In genomic region chr2:114099816-114100215, GRCm38 (mm10) we compare ENCODE assay signal across 30 mouse cellular contexts. TPM values are rescaled to one million over a fixed set of nuclear protein-coding genes. Genes with fewer than 3 reads are reported as not detected.
DNase-seq lines count a peak whose midpoint lies in the region; ATAC-seq and TF ChIP-seq lines count a peak whose summit lies in the region.
"Had no signal": no experiment of that assay in that cellular context is flagged by ENCODE, and none has a peak within 500 bp of the region (broad histone marks: within the 10 kb centered on the region; RNA-seq: fewer than 3 reads in every experiment).

No protein-coding gene starts in this region.

- no peak for TF ChIP-seq CTCF in kidney, adult 2 months (conservative IDR thresholded peaks at IDR 0.05; ENCODE audit: insufficient read depth, insufficient read length, low read depth, low read length)
- TF ChIP-seq CTCF in liver, adult 2 months (IDR thresholded peaks at IDR 0.05; ENCODE audit: low read depth, low read length) = no peak

- WGBS in heart, embryonic 16.5 days = 78% methylated on average over 3 of the region's 3 CpGs
- WGBS in kidney, adult 2 months = 94% methylated on average over 3 of the region's 3 CpGs
- 93% methylated on average over 3 of the region's 3 CpGs for WGBS in kidney, embryonic 16.5 days
- 26% methylated on average over 3 of the region's 3 CpGs for WGBS in liver, adult 2 months

- TF ChIP-seq POLR2A in kidney, adult 2 months (IDR thresholded peaks at IDR 0.05; ENCODE audit: low read depth, low read length) = no peak
- TF ChIP-seq POLR2A in liver, adult 2 months (IDR thresholded peaks at IDR 0.05; ENCODE audit: extremely low read depth, insufficient read depth, low read length) = no peak

- peaks cover 22% of the 10 kb centered on the region for H3K36me3 ChIP-seq in heart, embryonic 16.5 days (ENCODE audit: control insufficient read depth, insufficient read depth)
- peaks cover 9% of the 10 kb centered on the region for H3K36me3 ChIP-seq in kidney, adult 2 months (ENCODE audit: control insufficient read depth, insufficient read depth, low read length)
- H3K36me3 ChIP-seq in kidney, embryonic 16.5 days (ENCODE audit: insufficient read depth, low read length) = peaks cover 35% of the 10 kb centered on the region
- peaks cover 10% of the 10 kb centered on the region for H3K36me3 ChIP-seq in liver, adult 2 months (ENCODE audit: control insufficient read depth, insufficient read depth, low read length)

- no peak overlapping the region for H3K4me3 ChIP-seq in heart, embryonic 16.5 days (ENCODE audit: low read length)
- no peak overlapping the region for H3K4me3 ChIP-seq in kidney, adult 2 months (ENCODE audit: insufficient read depth, low read depth, low read length)
- no peak overlapping the region for H3K4me3 ChIP-seq in kidney, embryonic 16.5 days (ENCODE audit: low read length)
- H3K4me3 ChIP-seq in liver, adult 2 months (ENCODE audit: insufficient read depth, low read depth, low read length) = no peak overlapping the region
- H3K4me3 ChIP-seq: embryonic facial prominence, embryonic 13.5 days; embryonic facial prominence, embryonic 15.5 days; erythroblast, embryonic 14.5 days; forebrain, embryonic 10.5 days; forebrain, embryonic 12.5 days had no signal

- peaks cover 7% of the 10 kb centered on the region; the same call in 1 of the 2 replicates for H3K4me1 ChIP-seq in heart, embryonic 16.5 days (ENCODE audit: control insufficient read depth, insufficient read depth, low read length)
- H3K4me1 ChIP-seq in kidney, adult 2 months (ENCODE audit: control insufficient read depth, insufficient read depth, low read length) = no peaks in the 10 kb centered on the region
- H3K4me1 ChIP-seq in kidney, embryonic 16.5 days (ENCODE audit: insufficient read depth, low read length) = no peaks in the 10 kb centered on the region
- H3K4me1 ChIP-seq in liver, adult 2 months (ENCODE audit: control insufficient read depth, insufficient read depth, low read length) = peaks cover 17% of the 10 kb centered on the region
- H3K4me1 ChIP-seq: embryonic facial prominence, embryonic 13.5 days; embryonic facial prominence, embryonic 15.5 days; forebrain, embryonic 10.5 days; forebrain, embryonic 12.5 days had no signal

- no peak overlapping the region for H3K4me2 ChIP-seq in heart, embryonic 16.5 days (ENCODE audit: low read depth, low read length)
- no peak overlapping the region for H3K4me2 ChIP-seq in kidney, embryonic 16.5 days (replicated peaks; ENCODE audit: low read depth, low read length)
- H3K4me2 ChIP-seq: embryonic facial prominence, embryonic 13.5 days; embryonic facial prominence, embryonic 15.5 days; forebrain, embryonic 12.5 days had no signal

- H3K9me3 ChIP-seq in heart, embryonic 16.5 days (replicated peaks; ENCODE audit: control insufficient read depth, low read length) = no peaks in the 10 kb centered on the region
- no peaks in the 10 kb centered on the region for H3K9me3 ChIP-seq in kidney, embryonic 16.5 days (ENCODE audit: low read length)
- H3K9me3 ChIP-seq: embryonic facial prominence, embryonic 13.5 days; embryonic facial prominence, embryonic 15.5 days; forebrain, embryonic 10.5 days; forebrain, embryonic 12.5 days; G1E had no signal

- H3K27me3 ChIP-seq in heart, embryonic 16.5 days (ENCODE audit: control insufficient read depth, insufficient read depth, low read length) = no peaks in the 10 kb centered on the region
- H3K27me3 ChIP-seq in kidney, adult 2 months (replicated peaks; ENCODE audit: control insufficient read depth, insufficient read depth, low read length) = no peaks in the 10 kb centered on the region
- no peaks in the 10 kb centered on the region for H3K27me3 ChIP-seq in kidney, embryonic 16.5 days (ENCODE audit: insufficient read depth, low read length)
- H3K27me3 ChIP-seq in liver, adult 2 months (ENCODE audit: control insufficient read depth, insufficient read depth, low read length) = no peaks in the 10 kb centered on the region
- H3K27me3 ChIP-seq: CH12.LX; embryonic facial prominence, embryonic 13.5 days; embryonic facial prominence, embryonic 15.5 days; forebrain, embryonic 12.5 days; Patski had no signal

- H3K9ac ChIP-seq in heart, embryonic 16.5 days (ENCODE audit: low read length) = no peak overlapping the region
- no peak overlapping the region for H3K9ac ChIP-seq in kidney, embryonic 16.5 days (replicated peaks; ENCODE audit: low read length)
- no peak overlapping the region for H3K9ac ChIP-seq in liver, adult 2 months (ENCODE audit: low read depth, low read length)
- H3K9ac ChIP-seq: embryonic facial prominence, embryonic 13.5 days; embryonic facial prominence, embryonic 15.5 days; forebrain, embryonic 12.5 days had no signal

- ATAC-seq in heart, embryonic 16.5 days (replicated peaks; ENCODE audit: extremely low read depth, insufficient read depth, low FRiP score) = 0 out of 2 replicates have a peak, but pooled peaks have one; percentile 11
- ATAC-seq in kidney, embryonic 16.5 days (ENCODE audit: low FRiP score, low TSS enrichment) = no peak
- ATAC-seq: CD4-positive, CD25-positive, alpha-beta regulatory T cell, adult 4 months; forebrain, embryonic 14.5 days; Patski had no signal

- H3K27ac ChIP-seq in heart, embryonic 16.5 days (ENCODE audit: low read length) = no peak overlapping the region
- no peak overlapping the region for H3K27ac ChIP-seq in kidney, adult 2 months (ENCODE audit: insufficient read depth, low read depth, low read length)
- H3K27ac ChIP-seq in kidney, embryonic 16.5 days (ENCODE audit: low read length) = no peak overlapping the region
- peak overlapping the region; percentile 66 for H3K27ac ChIP-seq in liver, adult 2 months (replicated peaks; ENCODE audit: insufficient read depth, low read depth, low read length)
- H3K27ac ChIP-seq: embryonic facial prominence, embryonic 13.5 days; embryonic facial prominence, embryonic 15.5 days; forebrain, embryonic 10.5 days; forebrain, embryonic 12.5 days had no signal

- no peaks in the 10 kb centered on the region for H3K79me2 ChIP-seq in liver, adult 2 months (ENCODE audit: control insufficient read depth, insufficient read depth, low read length)

- DNase-seq in heart, adult 11 months = peak; percentile 64
- no peak for DNase-seq in heart, adult 18-20 months
- DNase-seq in heart, postnatal 10 days = no peak
- peak; percentile 19 for DNase-seq in kidney, adult 2 months
- DNase-seq in liver, adult 2 months (ENCODE audit: extremely low read depth, low read depth, low spot score) = peak; percentile 95
- no peak for DNase-seq in liver
- DNase-seq: adrenal gland, adult 2 months; adrenal gland, postnatal 25 days; B cell, adult 2 months; cerebellum, adult 11 months; cerebellum, adult 18-20 months; cerebellum, adult 8-10 months; cerebellum, adult 9-11 months; cerebellum, postnatal 14 days; cerebellum, postnatal 36 days; embryo, embryonic 11 days had no signal

- intact Hi-C loops in heart, postnatal 10 days (cut with DNase I) = no loop called here

RNA-seq across cellular contexts. Expression of gene Actc1, which starts 46.5 kb away (rescaled TPM):
- total RNA-seq in heart, adult 18-20 months (2021) = over 10,000 TPM; 12,452 to 13,048 TPM
- polyA plus RNA-seq in heart, embryonic 16.5 days (2015; fragmentation: Nextera tagmentation; extraction: Ambion mirVana) = 15,141 and 15,377 TPM in 2 replicates
- total RNA-seq in heart, postnatal 10 days (2021) = over 10,000 TPM; 16,623 to 16,697 TPM
- polyA plus RNA-seq in kidney, adult 2 months (2012; rRNA removed) = 4.1 and 4.5 TPM in 2 replicates
- polyA plus RNA-seq in kidney, embryonic 16.5 days (2015; fragmentation: Nextera tagmentation; extraction: Ambion mirVana) = 40.4 and 70.7 TPM in 2 replicates
- 0.09 TPM in 1 of 2 replicates, not detected in the other for total RNA-seq in liver, adult 2 months (2014; rRNA removed)
- polyA plus RNA-seq in liver, adult 2 months (2012; rRNA removed) = 0.09 and 0.25 TPM in 2 replicates
- total RNA-seq: adrenal gland, adult 2 months; adrenal gland, postnatal 25 days; CH12.LX; common myeloid progenitor, adult 5-6 weeks; G1E had no signal
- polyA plus RNA-seq: activated CD4-positive, CD25-positive, alpha-beta regulatory T cell, adult 4 months; CD4-positive, CD25-positive, alpha-beta regulatory T cell, adult 4 months; erythroblast, embryonic 14.5 days; G1E; Patski had no signal

Comparison
In these comparisons a context has a peak if more than half of its experiments do, and no peak if none do; other contexts are left out.
1. DNase-seq: peak in heart, adult 11 months (single experiment), kidney, adult 2 months (single experiment) and liver, adult 2 months (single experiment); none in heart, adult 18-20 months (0 of 2), heart, postnatal 10 days (0 of 2) and liver (single experiment).
2. RNA of gene Actc1, which starts 46.5 kb away (polyA plus RNA-seq): 15,141 to 15,377 TPM in heart, embryonic 16.5 days; 40.4 to 70.7 TPM in kidney, embryonic 16.5 days, 4.1 to 4.5 TPM in kidney, adult 2 months and 0.09 to 0.25 TPM in liver, adult 2 months; every median in the first group is over 100 times any median in the second.